31 mouse cellular contexts compared by ENCODE assay signal in genomic region chr2:91453231-91454075, GRCm38 (mm10). TPM values are rescaled to one million over a fixed set of nuclear protein-coding genes. Genes with fewer than 3 reads are reported as not detected.
A peak's percentile ranks its signal among the peaks of the same experiment; 100 is the strongest.
DNase-seq lines count a peak whose midpoint lies in the region; ATAC-seq and TF ChIP-seq lines count a peak whose summit lies in the region.
"Had no signal": no experiment of that assay in that cellular context is flagged by ENCODE, and none has a peak within 500 bp of the region (broad histone marks: within the 10 kb centered on the region; RNA-seq: fewer than 3 reads in every experiment).

No protein-coding gene starts in this region.

- no peak for TF ChIP-seq EP300 in CH12.LX (IDR thresholded peaks at IDR 0.05; ENCODE audit: low read length)

- peak in 1 of 2 experiments; percentile 45; a peak in 2 of 4 replicates for TF ChIP-seq CTCF in CH12.LX (conservative IDR thresholded peaks at IDR 0.05 in 1 of 2, IDR thresholded peaks at IDR 0.05 in 1 of 2; ENCODE audit: low read depth in 2 of 2, low read length in 2 of 2)
- TF ChIP-seq CTCF in intestine, postnatal 0 days (IDR thresholded peaks at IDR 0.05; ENCODE audit: low read depth): peak; percentile 57
- no peak for TF ChIP-seq CTCF in lung, adult 2 months (IDR thresholded peaks at IDR 0.05; ENCODE audit: insufficient read depth, low read length)

- H3K27me3 ChIP-seq in kidney, embryonic 15.5 days: peaks cover 11% of the 10 kb centered on the region
- peaks cover 35% of the 10 kb centered on the region for H3K27me3 ChIP-seq in CH12.LX (replicated peaks)
- no peaks in the 10 kb centered on the region for H3K27me3 ChIP-seq in intestine, postnatal 0 days (replicated peaks; ENCODE audit: control insufficient read depth, insufficient read depth, low read length)
- H3K27me3 ChIP-seq: embryonic facial prominence, embryonic 12.5 days; heart, embryonic 12.5 days; limb, embryonic 13.5 days; lung, embryonic 15.5 days; neural tube, embryonic 12.5 days; Patski had no signal

- no peaks in the 10 kb centered on the region for H3K36me3 ChIP-seq in kidney, embryonic 15.5 days
- no peaks in the 10 kb centered on the region for H3K36me3 ChIP-seq in CH12.LX (replicated peaks in 1 of 2; ENCODE audit: control insufficient read depth in 1 of 2, insufficient read depth in 1 of 2, low read length in 1 of 2)
- no peaks in the 10 kb centered on the region for H3K36me3 ChIP-seq in intestine, postnatal 0 days (ENCODE audit: control insufficient read depth, insufficient read depth)
- H3K36me3 ChIP-seq: embryonic facial prominence, embryonic 12.5 days; G1E; heart, embryonic 12.5 days; hindbrain, embryonic 13.5 days; limb, embryonic 13.5 days; lung, embryonic 15.5 days; midbrain, embryonic 10.5 days; midbrain, embryonic 15.5 days; neural tube, embryonic 12.5 days had no signal

- H3K27ac ChIP-seq in kidney, embryonic 15.5 days: no peak overlapping the region
- H3K27ac ChIP-seq in CH12.LX (ENCODE audit: insufficient read depth, low read depth): no peak overlapping the region
- no peak overlapping the region; the same call in 1 of the 2 replicates for H3K27ac ChIP-seq in intestine, postnatal 0 days (ENCODE audit: low read depth, low read length)
- H3K27ac ChIP-seq: embryonic facial prominence, embryonic 12.5 days; hindbrain, embryonic 13.5 days; layer of hippocampus, adult 2 months; left cerebral cortex, adult 2 months; limb, embryonic 13.5 days; liver, embryonic 14.5 days; midbrain, embryonic 10.5 days; midbrain, embryonic 15.5 days; neural tube, embryonic 12.5 days had no signal

- peak overlapping the region; percentile 54; the same call in 1 of the 2 replicates for H3K4me2 ChIP-seq in kidney, embryonic 15.5 days
- no peak overlapping the region for H3K4me2 ChIP-seq in CH12.LX (ENCODE audit: insufficient read depth, low read depth, poor library complexity, severe bottlenecking)
- H3K4me2 ChIP-seq in intestine, postnatal 0 days (replicated peaks; ENCODE audit: low read depth): peak overlapping the region; percentile 54
- H3K4me2 ChIP-seq: embryonic facial prominence, embryonic 12.5 days; hindbrain, embryonic 13.5 days; lung, embryonic 15.5 days; midbrain, embryonic 15.5 days had no signal

- WGBS in kidney, embryonic 15.5 days: 57% methylated on average over 9 of the region's 9 CpGs
- WGBS in intestine, postnatal 0 days: 45% methylated on average over 9 of the region's 9 CpGs
- WGBS in lung, adult 2 months: 75% methylated on average over 9 of the region's 9 CpGs

- no peak overlapping the region for H3K9ac ChIP-seq in kidney, embryonic 15.5 days
- H3K9ac ChIP-seq in CH12.LX (ENCODE audit: insufficient read depth, low read depth): peak overlapping the region; percentile 25; the same call in 1 of the 2 replicates
- no peak overlapping the region for H3K9ac ChIP-seq in intestine, postnatal 0 days (ENCODE audit: low read depth, low read length)
- H3K9ac ChIP-seq: embryonic facial prominence, embryonic 12.5 days; heart, embryonic 12.5 days; hindbrain, embryonic 13.5 days; limb, embryonic 13.5 days; liver, embryonic 14.5 days; lung, embryonic 15.5 days; midbrain, embryonic 15.5 days; neural tube, embryonic 12.5 days had no signal

- no peak for TF ChIP-seq POLR2A in CH12.LX (IDR thresholded peaks at IDR 0.05; ENCODE audit: low read depth, low read length)
- TF ChIP-seq POLR2A in lung, adult 2 months (IDR thresholded peaks at IDR 0.05; ENCODE audit: borderline replicate concordance, extremely low read depth, low read depth, low read length): no peak

- peaks cover 38% of the 10 kb centered on the region for H3K4me1 ChIP-seq in kidney, embryonic 15.5 days
- H3K4me1 ChIP-seq in CH12.LX (ENCODE audit: control insufficient read depth in 1 of 2, insufficient read depth in 2 of 2): peaks cover 5 to 36% of the 10 kb centered on the region in 2 experiments
- H3K4me1 ChIP-seq in intestine, postnatal 0 days (replicated peaks; ENCODE audit: control insufficient read depth, insufficient read depth, low read length): 0 out of 2 replicates have a peak, but pooled peaks cover 4% of the 10 kb centered on the region
- no peaks in the 10 kb centered on the region for H3K4me1 ChIP-seq in lung, adult 2 months (ENCODE audit: control insufficient read depth, insufficient read depth, low read length)

- peak; percentile 26; the same call in 1 of the 2 replicates for TF ChIP-seq RAD21 in CH12.LX (IDR thresholded peaks at IDR 0.05; ENCODE audit: low read depth, low read length)

- H3K4me3 ChIP-seq in kidney, embryonic 15.5 days (replicated peaks): no peak overlapping the region
- H3K4me3 ChIP-seq in CH12.LX (replicated peaks in 1 of 3; ENCODE audit: low read depth in 2 of 3, low read length in 2 of 3, poor library complexity in 1 of 3): no peak overlapping the region
- no peak overlapping the region for H3K4me3 ChIP-seq in intestine, postnatal 0 days (ENCODE audit: low read depth, low read length)
- no peak overlapping the region for H3K4me3 ChIP-seq in lung, adult 2 months (replicated peaks; ENCODE audit: extremely low read depth, low read depth, low read length)
- H3K4me3 ChIP-seq: embryonic facial prominence, embryonic 12.5 days; heart, embryonic 12.5 days; hindbrain, embryonic 13.5 days; layer of hippocampus, adult 2 months; left cerebral cortex, adult 2 months; limb, embryonic 13.5 days; lung, embryonic 15.5 days; midbrain, embryonic 10.5 days; midbrain, embryonic 15.5 days; myocyte; neural tube, embryonic 12.5 days had no signal

- no peak for ATAC-seq in kidney, embryonic 15.5 days (replicated peaks; ENCODE audit: low FRiP score)
- ATAC-seq in intestine, postnatal 0 days: no peak
- ATAC-seq: forebrain, embryonic 14.5 days; midbrain, embryonic 15.5 days; Patski had no signal

- DNase-seq in kidney, postnatal 4 days: no peak
- DNase-seq in A20 (ENCODE audit: low read depth, low spot score) (peak; percentile 31), CH12.LX (ENCODE audit: extremely low read depth) (no peak)
- no peak for DNase-seq in lung, adult 2 months
- DNase-seq in frontal cortex, postnatal 36 days (ENCODE audit: low spot score in 2 of 2): no peak
- DNase-seq: adrenal gland, postnatal 10 days; cerebellum, adult 11-12 months; cerebellum, adult 9-11 months; embryo, embryonic 11 days; gastrocnemius, postnatal 25 days; heart, adult 18-20 months; heart, postnatal 4 days; kidney, postnatal 14 days; right cerebral cortex, postnatal 4 days had no signal

- in situ Hi-C loops in CH12.LX (cut with MboI; ENCODE audit: low pct_ligation_motif_present, low pct_unique_long_range_greater_than_20kb, low sequenced_read_pairs): no loop called here

- H3K9me3 ChIP-seq in kidney, embryonic 15.5 days (replicated peaks): no peaks in the 10 kb centered on the region
- H3K9me3 ChIP-seq in CH12.LX (replicated peaks; ENCODE audit: low read length): no peaks in the 10 kb centered on the region
- H3K9me3 ChIP-seq in intestine, postnatal 0 days (ENCODE audit: control insufficient read depth): no peaks in the 10 kb centered on the region
- H3K9me3 ChIP-seq: embryonic facial prominence, embryonic 12.5 days; G1E; heart, embryonic 12.5 days; hindbrain, embryonic 13.5 days; limb, embryonic 13.5 days; lung, embryonic 15.5 days; midbrain, embryonic 10.5 days; midbrain, embryonic 15.5 days; neural tube, embryonic 12.5 days had no signal

- dilution Hi-C loops in CH12.LX (cut with MboI; ENCODE audit: extremely low pct_ligation_motif_present, extremely low pct_unique_long_range_greater_than_20kb, low sequenced_read_pairs): no loop called here

- H3K79me2 ChIP-seq in CH12.LX (replicated peaks; ENCODE audit: control insufficient read depth, extremely low read depth, insufficient read depth, poor library complexity, severe bottlenecking): no peaks in the 10 kb centered on the region

TF ChIP-seq in CH12.LX, 34 proteins besides CTCF, POLR2A, EP300 and RAD21:
- TF ChIP-seq ZKSCAN1 (IDR thresholded peaks at IDR 0.05; ENCODE audit: borderline replicate concordance, low read depth, low read length): peak; percentile 9; the same call in 1 of the 2 replicates
- TF ChIP-seq IRF4 (IDR thresholded peaks at IDR 0.05; ENCODE audit: low read depth, low read length): no peak
- no peak for TF ChIP-seq ETS1 (conservative IDR thresholded peaks at IDR 0.05; ENCODE audit: low read depth, low read length)
- TF ChIP-seq ZMIZ1 (IDR thresholded peaks at IDR 0.05; ENCODE audit: low read depth, low read length): no peak
- TF ChIP-seq MEF2A (IDR thresholded peaks at IDR 0.05; ENCODE audit: borderline replicate concordance, low read depth, low read length): no peak

RNA-seq across cellular contexts. Expression of gene Lrp4, which starts 3.9 kb away (rescaled TPM):
- polyA plus RNA-seq in kidney, embryonic 15.5 days (2015; fragmentation: Nextera tagmentation; extraction: Ambion mirVana): 9.3 and 9.5 TPM in 2 replicates
- total RNA-seq in CH12.LX (2012; rRNA removed): 2.5 and 5.9 TPM in 2 replicates
- total RNA-seq in CH12.LX (2014; rRNA removed): 0.78 and 0.91 TPM in 2 replicates
- 0.72 and 1.0 TPM in 2 replicates for polyA plus RNA-seq in CH12.LX (2012; ENCODE audit: insufficient read length, low read depth)
- polyA plus RNA-seq in intestine, postnatal 0 days (2015; fragmentation: Nextera tagmentation; extraction: Ambion mirVana): 4.9 and 5.4 TPM in 2 replicates
- 47.6 and 55.6 TPM in 2 replicates for polyA plus RNA-seq in lung, adult 2 months (2012; rRNA removed)
- polyA plus RNA-seq: G1E had no signal

RNA-seq across cellular contexts. Expression of gene 1110051M20Rik, which starts 8.9 kb away (rescaled TPM):
- 56.0 and 65.7 TPM in 2 replicates for polyA plus RNA-seq in kidney, embryonic 15.5 days (2015; fragmentation: Nextera tagmentation; extraction: Ambion mirVana)
- total RNA-seq in CH12.LX (2012; rRNA removed) (23.3 and 26.2 TPM in 2 replicates), CH12.LX (2014; rRNA removed) (28.7 and 34.0 TPM in 2 replicates)
- polyA plus RNA-seq in CH12.LX (2012; ENCODE audit: insufficient read length, low read depth): 19.5 and 21.1 TPM in 2 replicates
- 13.5 and 15.6 TPM in 2 replicates for polyA plus RNA-seq in intestine, postnatal 0 days (2015; fragmentation: Nextera tagmentation; extraction: Ambion mirVana)
- 19.2 and 27.0 TPM in 2 replicates for polyA plus RNA-seq in lung, adult 2 months (2012; rRNA removed)
